Mouse (Mus musculus) cerebellum, adult 2 months (tissue): Measurements from ENCODE around the gene Tiam1.

Experiments
- CTCF ChIP-seq: fragments of 200-500 bp; IDR thresholded peaks from 2 replicates; pipeline ENCODE4 v1.5.1; 2011; ENCODE audit warnings: low read depth, mild to moderate bottlenecking, control low read depth, low read length, moderate library complexity, borderline replicate concordance; ENCODE audit not compliant: insufficient read depth
- POLR2A ChIP-seq: fragments of 200-500 bp; IDR thresholded peaks from 2 replicates; pipeline ENCODE4 v1.6.1; 2011; ENCODE audit warnings: low read length, control low read depth, borderline replicate concordance; ENCODE audit not compliant: insufficient read depth

DNA sequence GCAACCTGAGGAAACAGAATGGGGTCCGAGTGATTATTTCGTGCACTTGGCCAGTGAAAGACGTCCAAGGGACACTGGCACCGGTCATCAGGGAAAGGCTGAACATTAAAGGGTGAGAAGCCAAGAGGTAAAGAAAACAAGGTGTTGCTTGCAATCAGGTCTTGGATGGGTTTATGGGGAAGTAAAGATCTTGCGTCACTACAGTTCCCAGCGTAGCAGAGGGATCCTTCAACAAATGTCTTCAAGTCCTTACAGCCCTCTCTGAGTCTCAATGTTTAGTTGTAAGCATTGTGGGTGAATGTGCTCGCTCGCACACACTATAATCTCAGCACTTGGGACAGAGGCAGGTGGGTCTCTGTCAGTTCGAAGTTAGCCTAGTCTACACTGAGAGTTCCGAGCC, 266.4 kb downstream of the Tiam1 start:
- TF ChIP-seq POLR2A (no peak), CTCF (no peak)
